Mouse (Mus musculus) MEL (cell line): ENCODE measurements around the gene Ntan1. TPM values are rescaled to one million over a fixed set of nuclear protein-coding genes. Genes with fewer than 3 reads are reported as not detected.

ENCODE experiments used
- DNase-seq: peaks from one replicate; pipeline ENCODE4 v3.0.0; 2011; ENCODE audit warnings: low read depth, low spot score
- H3K27ac ChIP-seq: 2 replicates; pipeline ENCODE4 v1.5.1; 2012; ENCODE audit warnings: low read depth, mild to moderate bottlenecking, control low read depth, low read length, moderate library complexity; ENCODE audit not compliant: control insufficient read depth
- H3K27me3 ChIP-seq, 2 experiments: fragments of 150-350 bp in 1 of 2; sonication (generic) in 1 of 2; 2 replicates each; pipeline ENCODE4 v1.6.1; 2012; ENCODE audit warnings: low read length in 2 of 2, mild to moderate bottlenecking in 2 of 2, improper control_type of control experiment in 1 of 2, moderate library complexity in 1 of 2; ENCODE audit not compliant: insufficient read depth in 2 of 2, control insufficient read depth in 1 of 2
- H3K36me3 ChIP-seq, 2 experiments: 2 replicates each; pipeline ENCODE4 v1.6.1; 2012 to 2014; ENCODE audit warnings: low read length in 2 of 2, improper control_type of control experiment in 1 of 2, inconsistent platforms in 1 of 2, mild to moderate bottlenecking in 1 of 2; ENCODE audit not compliant: insufficient read depth in 2 of 2, control insufficient read depth in 1 of 2
- H3K4me1 ChIP-seq, 2 experiments: fragments of 150-350 bp in 1 of 2; sonication (generic) in 1 of 2; 2 replicates each; pipeline ENCODE4 v1.6.1; 2012; ENCODE audit warnings: low read length in 2 of 2, improper control_type of control experiment in 1 of 2, mild to moderate bottlenecking in 1 of 2; ENCODE audit not compliant: insufficient read depth in 2 of 2, control insufficient read depth in 1 of 2
- H3K4me3 ChIP-seq, 2 experiments: fragments of 150-350 bp in 1 of 2; sonication (generic) in 1 of 2; 2 replicates each; pipeline ENCODE4 v1.5.1; 2012; ENCODE audit warnings: low read depth in 2 of 2, low read length in 2 of 2, mild to moderate bottlenecking in 2 of 2, moderate library complexity in 2 of 2, control low read depth in 1 of 2, improper control_type of control experiment in 1 of 2; ENCODE audit not compliant: control insufficient read depth in 1 of 2, insufficient read depth in 1 of 2
- H3K79me2 ChIP-seq: 2 replicates; pipeline ENCODE4 v1.6.1; 2012; ENCODE audit warnings: mild to moderate bottlenecking, low read length, moderate library complexity; ENCODE audit not compliant: control insufficient read depth, poor library complexity, insufficient read depth
- H3K9ac ChIP-seq: 2 replicates; pipeline ENCODE4 v1.6.1; 2012; ENCODE audit warnings: low read depth, mild to moderate bottlenecking, control low read depth, low read length, moderate library complexity; ENCODE audit not compliant: control insufficient read depth, poor library complexity, severe bottlenecking
- H3K9me3 ChIP-seq: fragments of 150-350 bp; sonication (generic); replicated peaks from 2 replicates; pipeline ENCODE4 v1.6.1; 2012; ENCODE audit warnings: mild to moderate bottlenecking, low read length, improper control_type of control experiment, moderate library complexity; ENCODE audit not compliant: insufficient read depth
- BHLHE40 ChIP-seq: IDR thresholded peaks from 2 replicates; pipeline ENCODE4 v1.6.1; 2012; ENCODE audit warnings: low read depth, mild to moderate bottlenecking, inconsistent platforms, low read length, improper control_type of control experiment, borderline replicate concordance
- CTCF ChIP-seq, 3 experiments: IDR thresholded peaks in 2 of 3; conservative IDR thresholded peaks in 1 of 3; 2 replicates each; pipeline ENCODE4 v1.5.1; 2011 to 2012; ENCODE audit warnings: low read length in 3 of 3, low read depth in 2 of 3, mild to moderate bottlenecking in 2 of 3, improper control_type of control experiment in 1 of 3, inconsistent platforms in 1 of 3, mixed read lengths in 1 of 3, moderate library complexity in 1 of 3; ENCODE audit not compliant: control insufficient read depth in 1 of 3, insufficient read depth in 1 of 3, poor library complexity in 1 of 3, severe bottlenecking in 1 of 3
- ELF1 ChIP-seq: IDR thresholded peaks from 2 replicates; pipeline ENCODE4 v1.6.1; 2014; ENCODE audit warnings: low read depth, mild to moderate bottlenecking, inconsistent platforms, low read length, improper control_type of control experiment, moderate library complexity
- ETS1 ChIP-seq: IDR thresholded peaks from 2 replicates; pipeline ENCODE4 v1.6.1; 2012; ENCODE audit warnings: low read depth, mild to moderate bottlenecking, inconsistent platforms, low read length, improper control_type of control experiment, moderate library complexity
- GABPA ChIP-seq: IDR thresholded peaks from 2 replicates; pipeline ENCODE4 v1.6.1; 2012; ENCODE audit warnings: low read depth, mild to moderate bottlenecking, inconsistent platforms, low read length, improper control_type of control experiment, moderate library complexity
- GATA1 ChIP-seq: IDR thresholded peaks from 2 replicates; pipeline ENCODE4 v1.6.1; 2011; ENCODE audit warnings: low read depth, low read length, improper control_type of control experiment
- HCFC1 ChIP-seq: IDR thresholded peaks from 2 replicates; pipeline ENCODE4 v1.6.1; 2012; ENCODE audit warnings: low read depth, mild to moderate bottlenecking, inconsistent platforms, low read length, improper control_type of control experiment, moderate library complexity
- JUND ChIP-seq: IDR thresholded peaks from 2 replicates; pipeline ENCODE4 v1.6.1; 2011; ENCODE audit warnings: low read depth, mild to moderate bottlenecking, improper control_type of control experiment, low read length
- KAT2A ChIP-seq: conservative IDR thresholded peaks from 2 replicates; pipeline ENCODE4 v1.6.1; 2012; ENCODE audit warnings: low read depth, low read length, improper control_type of control experiment, inconsistent platforms
- MAFK ChIP-seq: IDR thresholded peaks from 2 replicates; pipeline ENCODE4 v1.6.1; 2011; ENCODE audit warnings: low read depth, mild to moderate bottlenecking, low read length, improper control_type of control experiment, borderline replicate concordance
- MAZ ChIP-seq: IDR thresholded peaks from 2 replicates; pipeline ENCODE4 v1.6.1; 2012; ENCODE audit warnings: low read depth, mild to moderate bottlenecking, inconsistent platforms, low read length, improper control_type of control experiment
- MYB ChIP-seq: IDR thresholded peaks from 2 replicates; pipeline ENCODE4 v1.6.1; 2011; ENCODE audit warnings: mild to moderate bottlenecking, low read depth, low read length, improper control_type of control experiment
- MYC ChIP-seq: IDR thresholded peaks from 2 replicates; pipeline ENCODE4 v1.6.1; 2011; ENCODE audit warnings: low read depth, mild to moderate bottlenecking, low read length, improper control_type of control experiment, moderate library complexity
- POLR2AphosphoS2 ChIP-seq: IDR thresholded peaks from 2 replicates; pipeline ENCODE4 v1.6.1; 2011; ENCODE audit warnings: low read length, improper control_type of control experiment
- POLR2AphosphoS5 ChIP-seq: IDR thresholded peaks from 2 replicates; pipeline ENCODE4 v1.6.1; 2012; ENCODE audit warnings: low read depth, borderline replicate concordance, mild to moderate bottlenecking, inconsistent platforms, low read length, moderate library complexity, mixed read lengths
- RAD21 ChIP-seq: IDR thresholded peaks from 2 replicates; pipeline ENCODE4 v1.6.1; 2011; ENCODE audit warnings: mild to moderate bottlenecking, low read depth, low read length, improper control_type of control experiment
- RCOR1 ChIP-seq: IDR thresholded peaks from 2 replicates; pipeline ENCODE4 v1.6.1; 2012; ENCODE audit warnings: low read depth, mild to moderate bottlenecking, inconsistent platforms, low read length, improper control_type of control experiment
- TAL1 ChIP-seq: IDR thresholded peaks from 2 replicates; pipeline ENCODE4 v1.6.1; 2012; ENCODE audit warnings: mild to moderate bottlenecking, inconsistent platforms, low read length, moderate library complexity, mixed read lengths
- TBP ChIP-seq: IDR thresholded peaks from 2 replicates; pipeline ENCODE4 v1.8.0; 2011; ENCODE audit warnings: low read depth, low read length, improper control_type of control experiment
- USF1 ChIP-seq: IDR thresholded peaks from 2 replicates; pipeline ENCODE4 v1.6.1; 2014; ENCODE audit warnings: low read depth, mild to moderate bottlenecking, inconsistent platforms, low read length, improper control_type of control experiment, moderate library complexity
- USF2 ChIP-seq, 2 experiments: IDR thresholded peaks; 2 replicates each; pipeline ENCODE4 v1.6.1; 2011 to 2012; ENCODE audit warnings: improper control_type of control experiment in 2 of 2, low read length in 2 of 2, borderline replicate concordance in 1 of 2, inconsistent platforms in 1 of 2, low read depth in 1 of 2, mild to moderate bottlenecking in 1 of 2; ENCODE audit not compliant: insufficient read depth in 1 of 2
- ZKSCAN1 ChIP-seq: IDR thresholded peaks from 2 replicates; pipeline ENCODE4 v1.6.1; 2012; ENCODE audit warnings: low read depth, mild to moderate bottlenecking, inconsistent platforms, low read length, improper control_type of control experiment, moderate library complexity
- ZMIZ1 ChIP-seq: IDR thresholded peaks from 2 replicates; pipeline ENCODE4 v1.6.1; 2012; ENCODE audit warnings: low read depth, mild to moderate bottlenecking, inconsistent platforms, low read length, improper control_type of control experiment, moderate library complexity
- ZNF384 ChIP-seq: IDR thresholded peaks from 2 replicates; pipeline ENCODE4 v1.6.1; 2012; ENCODE audit warnings: low read depth, mild to moderate bottlenecking, inconsistent platforms, low read length, improper control_type of control experiment
- polyA plus RNA-seq, 2 experiments: library from polyadenylated mRNA; stranded (reverse) in 1 of 2; unstranded in 1 of 2; fragments of >175 nt in 1 of 2; fragments of >200 nt in 1 of 2; gene quantifications; 2 replicates each; pipeline versions ENCODE4 v1.2.1 to v1.2.4; 2012; ENCODE audit warnings: low replicate concordance in 2 of 2, low read depth in 1 of 2; ENCODE audit not compliant: insufficient read length in 2 of 2, insufficient read depth in 1 of 2, missing spikeins in 1 of 2
- total RNA-seq: library from RNA; depleted of rRNA; stranded (reverse); fragments of 300-350 nt; gene quantifications from 2 replicates; pipeline ENCODE4 v1.2.3, GENCODE M21; 2012

Ntan1 gene
- total and polyA plus RNA-seq, 3 experiments = 40.4 to 57.4 TPM; not detected in 1

- Histone ChIP-seq H3K9ac (no peak overlapping the region), H3K27ac (no peak overlapping the region), H3K27me3 (no peaks in the 10 kb centered on the region), H3K4me3 (no peak overlapping the region), H3K9me3 (no peaks in the 10 kb centered on the region), H3K4me1 (no peaks in the 10 kb centered on the region), H3K36me3 (peaks cover 0 to 10% of the 10 kb centered on the region in 2 experiments; a peak in 2 of 4 replicates), H3K79me2 (peaks cover 1% of the 10 kb centered on the region; the same call in 1 of the 2 replicates)
- TF ChIP-seq HCFC1 (no peak), POLR2AphosphoS2 (no peak), TBP (no peak), USF1 (no peak), KAT2A (no peak), MYB (no peak), ELF1 (no peak), MAFK (no peak), BHLHE40 (no peak), TAL1 (no peak), ETS1 (no peak), POLR2AphosphoS5 (no peak), ZKSCAN1 (no peak), CTCF (IDR thresholded peaks at IDR 0.05 in 2 of 3, conservative IDR thresholded peaks at IDR 0.05 in 1 of 3; ENCODE audit: control insufficient read depth in 1 of 3, insufficient read depth in 1 of 3, low read depth in 2 of 3, low read length in 3 of 3, poor library complexity in 1 of 3, severe bottlenecking in 1 of 3) (no peak), JUND (no peak), MYC (no peak), RCOR1 (no peak), MAZ (no peak)
- DNase-seq = no peak
Measured at GRCm38 (mm10) chr16:13834382-13834781, 15.7 kb downstream of the Ntan1 start.

- H3K27ac ChIP-seq = no peak overlapping the region
- DNase-seq = no peak
- no peak for TF ChIP-seq GATA1
- no peak for TF ChIP-seq MYB
- no peak for TF ChIP-seq GABPA
- TF ChIP-seq ZMIZ1 = no peak
- no peak for TF ChIP-seq ZNF384
- TF ChIP-seq KAT2A = no peak
- no peak for TF ChIP-seq ZKSCAN1
- no peak for TF ChIP-seq CTCF (IDR thresholded peaks at IDR 0.05 in 2 of 3, conservative IDR thresholded peaks at IDR 0.05 in 1 of 3; ENCODE audit: control insufficient read depth in 1 of 3, insufficient read depth in 1 of 3, low read depth in 2 of 3, low read length in 3 of 3, poor library complexity in 1 of 3, severe bottlenecking in 1 of 3)
- TF ChIP-seq ELF1 = no peak
- TF ChIP-seq USF2 (IDR thresholded peaks at IDR 0.05; ENCODE audit: borderline replicate concordance in 1 of 2, insufficient read depth in 1 of 2, low read depth in 1 of 2, low read length in 2 of 2) = no peak
- no peak for TF ChIP-seq MAZ
- TF ChIP-seq RCOR1 = no peak
- TF ChIP-seq RAD21 = no peak
- TF ChIP-seq, all 39 proteins: peak for 0
Measured at GRCm38 (mm10) chr16:13840056-13840455, 21.4 kb downstream of the Ntan1 start.

More at GRCm38 (mm10) chr16:13840056-13840455, 21.4 kb downstream of the Ntan1 start:
- Histone ChIP-seq H3K9ac (no peak overlapping the region), H3K4me3 (no peak overlapping the region), H3K36me3 (peaks cover 0 to 4% of the 10 kb centered on the region in 2 experiments; a peak in 2 of 4 replicates), H3K9me3 (no peaks in the 10 kb centered on the region), H3K79me2 (no peaks in the 10 kb centered on the region), H3K4me1 (no peaks in the 10 kb centered on the region), H3K27me3 (no peaks in the 10 kb centered on the region)
